Mouse (Mus musculus) hindlimb bud, embryonic 11.5 days (tissue): ENCODE measurements around the gene Aes.

Source experiments
- DNase-seq: peaks from one replicate; pipeline ENCODE4 v3.0.0-alpha.2; 2012; ENCODE audit warnings: low read depth, low spot score; ENCODE audit errors: extremely low spot score

Gene Aes

DNA sequence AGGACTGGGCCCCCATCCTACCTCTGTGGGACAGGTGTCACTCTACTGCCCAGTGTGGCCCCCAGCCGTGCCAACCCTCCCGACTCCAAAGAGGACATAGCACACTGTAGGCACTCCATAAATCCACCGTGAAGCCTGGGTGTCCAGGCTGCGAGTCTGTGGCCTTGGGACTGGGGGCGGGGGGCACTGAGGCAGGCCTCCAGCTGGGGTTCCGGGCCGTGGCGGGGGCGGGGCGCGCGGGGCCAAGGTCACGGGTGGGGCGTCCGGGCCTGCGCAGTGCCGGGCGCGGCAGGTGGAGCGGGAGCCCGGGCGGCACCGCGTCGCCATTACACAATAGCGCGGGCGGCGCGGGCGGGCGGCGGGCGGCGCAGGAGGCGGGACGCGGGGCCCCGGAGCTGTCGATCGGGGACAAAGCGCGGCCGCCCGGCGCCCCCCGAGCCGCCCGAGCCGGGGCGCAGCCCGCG lies at the start of gene Aes:
Gene Aes (plus strand): TSS at position 326 of the 464 bp plus-strand sequence.
- DNase-seq, result no peak

DNA sequence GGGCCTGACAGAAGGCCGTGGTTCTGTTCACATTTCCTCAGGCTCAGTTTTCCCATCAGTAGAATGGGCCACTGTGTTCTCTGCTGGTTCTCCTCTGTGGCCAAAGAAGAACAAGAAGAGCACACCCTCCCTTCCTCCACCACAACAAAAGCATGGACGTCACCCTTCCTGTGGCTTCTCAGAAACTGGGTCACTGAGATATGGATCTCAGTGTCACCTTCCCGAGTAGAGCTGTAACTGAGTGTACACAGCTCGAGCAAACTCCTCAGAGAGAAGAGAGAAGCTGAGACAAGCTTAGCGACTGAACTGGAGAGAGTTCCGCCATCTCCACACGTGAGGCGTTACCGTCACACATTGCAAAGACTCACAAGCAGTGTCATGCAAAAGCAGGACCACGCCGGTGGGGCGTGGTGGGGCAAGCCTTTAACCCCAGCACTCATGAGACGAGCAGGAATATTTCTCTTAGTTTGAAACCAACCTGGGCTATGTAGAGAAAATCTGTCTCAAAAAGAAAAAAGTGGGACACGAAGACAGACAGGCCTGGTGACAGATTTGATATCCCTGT lies 49.0 kb upstream of the Aes start:
- DNase-seq, result no peak

GRCm38 (mm10) chr10:81513798-81514197 lies 45.5 kb upstream of the Aes start:
- DNase-seq, result no peak

DNA sequence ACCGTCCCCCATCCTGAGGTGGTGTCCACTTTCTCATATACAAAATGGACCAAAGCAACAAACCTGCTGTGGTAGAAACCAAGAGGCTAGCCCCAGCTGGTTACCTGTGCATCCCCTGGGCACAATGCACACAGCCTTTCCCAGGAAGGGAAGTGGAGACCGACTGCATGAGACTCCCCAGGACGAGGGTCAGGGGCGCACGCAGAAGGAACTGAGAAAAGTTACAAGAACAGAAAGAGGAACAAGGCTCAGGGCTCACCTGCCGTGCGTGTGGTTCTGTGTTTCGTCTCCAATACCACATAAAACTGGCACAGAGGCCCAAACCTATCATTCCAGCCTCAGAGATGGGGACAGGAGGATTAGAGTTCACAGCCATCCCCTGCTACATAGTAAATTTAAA lies 42.1 kb upstream of the Aes start:
- DNase-seq, result no peak

DNA sequence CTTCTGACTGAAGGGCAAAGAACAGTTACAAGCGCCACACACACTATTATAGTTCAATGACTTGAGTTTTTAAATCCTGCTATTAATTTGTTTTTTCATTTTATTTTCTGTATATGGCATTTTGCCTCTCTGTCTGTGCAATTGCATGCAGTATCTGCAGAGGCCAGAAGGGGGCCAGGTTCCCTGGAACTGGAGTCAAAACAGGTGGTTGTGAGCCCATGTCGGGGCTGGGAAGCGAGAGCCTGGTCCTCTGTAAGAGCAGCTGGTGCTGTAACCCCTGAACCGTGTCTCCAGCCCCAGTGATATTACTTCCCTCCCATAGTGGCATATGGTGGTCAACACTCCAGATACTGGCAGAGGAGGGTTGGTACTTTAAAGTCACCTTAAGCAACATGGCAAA lies 40.7 kb upstream of the Aes start:
- DNase-seq, result no peak

DNA sequence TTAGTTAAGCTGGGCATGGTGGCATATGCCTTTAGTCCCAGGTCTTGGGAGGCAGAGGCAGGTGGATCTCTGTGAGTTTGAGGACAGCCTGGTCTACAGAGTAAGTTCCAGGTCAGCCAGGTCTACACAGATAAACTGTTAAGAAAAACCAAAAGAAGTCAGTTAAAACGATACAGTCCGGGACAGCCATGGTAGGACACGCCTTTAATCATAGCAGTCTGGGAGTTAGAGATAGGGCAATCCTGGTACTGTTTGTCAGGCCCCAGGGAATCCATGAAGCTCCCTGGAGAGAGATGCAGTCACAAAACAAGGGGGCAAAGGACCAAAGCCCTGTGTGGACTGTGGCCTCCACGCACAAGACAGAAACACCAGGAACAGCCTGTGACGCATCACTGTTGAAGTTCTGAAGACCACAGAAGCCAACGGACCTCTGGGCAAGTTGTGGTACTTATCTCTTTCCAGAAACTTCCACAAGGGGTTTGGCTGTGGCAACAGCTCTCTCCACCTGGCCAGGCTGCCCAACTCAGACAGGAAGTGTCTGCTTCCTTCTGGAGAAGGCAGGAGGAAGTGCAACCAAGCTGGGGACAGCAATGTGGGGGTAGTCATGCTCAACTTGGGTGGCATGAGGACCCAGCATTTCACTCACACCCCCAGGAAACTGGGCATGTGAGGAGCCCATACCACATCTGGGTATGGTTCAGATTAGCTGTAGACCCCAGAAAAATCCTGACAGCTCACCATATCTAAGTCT lies 39.9 kb upstream of the Aes start:
- no peak for DNase-seq

DNA sequence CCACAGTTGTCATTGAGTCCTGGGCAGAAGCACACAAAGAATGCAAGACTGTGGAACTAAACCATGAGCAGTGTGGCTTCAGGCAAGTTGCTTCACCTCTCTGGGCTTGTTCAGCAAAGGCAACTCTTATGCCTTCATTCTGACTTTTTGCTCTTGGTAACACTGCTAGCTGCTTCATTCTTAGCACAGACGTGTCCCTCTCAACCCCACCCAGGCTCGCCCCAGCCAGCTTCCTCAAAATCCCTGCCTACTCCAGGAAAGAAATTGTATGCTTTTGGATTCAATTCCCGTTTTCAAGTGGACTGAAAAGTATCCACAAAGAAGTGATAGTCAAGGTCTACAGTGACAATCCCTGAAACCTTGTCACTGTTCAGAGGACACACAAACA lies 39.3 kb upstream of the Aes start:
- DNase-seq, result no peak

DNA sequence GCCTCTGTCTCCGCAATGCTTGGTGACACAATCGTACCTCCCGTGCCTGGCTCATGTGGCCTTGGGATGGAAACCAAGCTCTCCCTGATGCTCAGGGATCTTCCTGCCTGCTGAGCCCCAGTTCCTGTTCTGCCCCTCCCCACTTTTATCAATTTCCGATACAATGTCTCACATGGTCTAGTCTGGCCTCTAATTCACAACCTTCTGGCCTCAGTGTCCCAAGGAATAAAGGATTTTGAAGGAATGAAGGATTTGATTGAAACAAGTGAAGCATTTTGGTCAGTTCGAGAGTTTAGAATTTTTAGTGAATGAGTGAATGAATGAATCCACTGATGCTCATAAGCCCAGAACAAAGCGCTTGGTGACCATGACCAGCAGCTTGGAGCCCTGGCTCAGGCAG lies 36.1 kb upstream of the Aes start:
- DNase-seq, result no peak

GRCm38 (mm10) chr10:81523570-81523969 lies 35.7 kb upstream of the Aes start:
- DNase-seq, result no peak

DNA sequence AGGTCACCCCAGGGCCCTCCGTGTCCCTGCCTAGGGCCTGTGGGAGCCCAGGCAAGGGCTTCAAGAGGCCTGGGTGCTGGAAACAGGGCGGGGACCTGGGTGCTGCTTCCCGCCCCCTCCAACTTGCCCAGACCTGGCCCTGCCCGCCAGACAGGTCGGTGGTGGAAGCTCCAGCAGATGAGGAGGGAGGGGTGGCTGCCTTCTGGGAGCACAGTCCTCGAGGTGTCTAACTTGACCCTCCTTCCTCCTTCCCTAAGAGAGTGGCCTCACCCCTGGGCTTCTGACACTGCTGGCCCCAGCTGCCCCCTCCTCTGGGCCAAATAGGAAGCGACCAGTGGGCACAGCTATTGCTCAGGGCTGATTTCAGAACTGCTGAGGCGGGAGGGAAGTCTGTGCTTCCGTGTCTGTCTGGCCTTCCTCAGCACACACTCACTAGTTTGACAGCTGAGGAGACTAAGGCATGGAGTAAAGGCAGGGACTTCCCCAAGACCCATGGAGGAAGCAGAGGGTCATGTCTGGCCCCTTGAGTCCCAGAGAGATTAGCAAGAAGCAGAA lies 35.2 kb upstream of the Aes start, which contains the start of gene Gna15:
Gene Gna15 (minus strand): TSS at position 175 of the 555 bp plus-strand sequence.
- no peak for DNase-seq

GRCm38 (mm10) chr10:81525017-81525694 lies 34.1 kb upstream of the Aes start:
- no peak for DNase-seq

- peak; percentile 42 for DNase-seq
Measured at GRCm38 (mm10) chr10:81526779-81527178, 32.5 kb upstream of the Aes start.

DNA sequence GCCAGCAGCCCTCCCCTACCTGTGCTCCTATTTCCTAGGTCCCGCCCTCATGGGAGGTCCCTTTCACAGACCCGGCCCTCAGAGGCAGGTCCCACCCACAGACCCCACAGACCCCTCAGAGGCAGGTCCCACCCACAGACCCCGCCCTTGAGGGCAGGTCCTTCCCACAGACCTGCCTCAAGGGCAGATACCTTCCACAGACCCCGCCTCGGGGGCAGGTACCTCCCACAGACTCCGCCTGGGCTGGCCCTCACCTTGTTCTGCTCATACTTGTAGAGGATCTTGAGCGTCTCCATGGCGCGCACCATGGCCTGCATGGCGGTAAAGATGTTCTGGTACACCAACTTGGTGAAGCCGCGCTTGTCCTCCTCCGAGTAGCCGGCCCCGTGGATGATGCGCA lies 24.5 kb upstream of the Aes start:
- no peak for DNase-seq

DNA sequence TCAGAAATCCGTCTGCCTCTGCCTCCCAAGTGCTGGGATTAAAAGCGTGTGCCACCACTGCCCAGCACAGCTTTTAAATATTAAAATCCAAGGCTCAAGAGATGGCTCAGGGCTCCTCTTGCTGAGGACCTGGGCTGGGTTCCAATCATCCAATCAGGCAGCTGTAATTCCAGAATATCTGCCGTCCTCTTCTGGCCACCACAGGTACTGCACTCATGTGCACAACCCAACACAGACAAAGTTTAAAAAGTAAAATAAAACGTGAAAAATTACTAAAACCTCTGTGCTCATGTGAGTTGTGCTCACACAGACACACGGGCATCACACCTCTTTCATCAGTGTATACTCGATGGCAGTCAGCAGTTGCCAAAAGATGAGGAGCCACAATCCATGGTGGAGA lies 22.6 kb upstream of the Aes start:
- DNase-seq, result no peak

DNA sequence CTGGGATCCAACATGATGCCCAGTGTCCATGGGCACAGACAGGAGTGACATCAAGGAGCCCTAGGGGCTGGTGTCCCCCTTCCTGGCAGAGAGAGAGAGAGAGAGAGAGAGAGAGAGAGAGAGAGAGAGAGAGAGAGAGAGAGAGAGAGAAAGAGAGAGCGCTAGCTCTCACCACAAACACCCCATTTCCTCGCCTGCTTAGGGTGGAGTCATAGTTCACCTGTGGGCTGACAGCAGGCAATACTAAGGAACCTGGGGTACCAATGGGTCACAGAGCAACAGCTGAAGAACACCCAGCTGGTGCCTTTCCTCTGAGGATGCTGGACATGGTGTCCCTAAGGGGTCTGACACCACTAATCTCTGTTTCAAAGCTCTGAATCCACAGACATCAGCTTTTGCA lies 21.9 kb upstream of the Aes start:
- DNase-seq, result no peak

- DNase-seq, result no peak
Measured at GRCm38 (mm10) chr10:81538321-81539048, 20.8 kb upstream of the Aes start.

- no peak for DNase-seq
Measured at GRCm38 (mm10) chr10:81541363-81541762, 17.9 kb upstream of the Aes start.

- no peak for DNase-seq
Measured at GRCm38 (mm10) chr10:81541803-81542202, 17.5 kb upstream of the Aes start.

DNA sequence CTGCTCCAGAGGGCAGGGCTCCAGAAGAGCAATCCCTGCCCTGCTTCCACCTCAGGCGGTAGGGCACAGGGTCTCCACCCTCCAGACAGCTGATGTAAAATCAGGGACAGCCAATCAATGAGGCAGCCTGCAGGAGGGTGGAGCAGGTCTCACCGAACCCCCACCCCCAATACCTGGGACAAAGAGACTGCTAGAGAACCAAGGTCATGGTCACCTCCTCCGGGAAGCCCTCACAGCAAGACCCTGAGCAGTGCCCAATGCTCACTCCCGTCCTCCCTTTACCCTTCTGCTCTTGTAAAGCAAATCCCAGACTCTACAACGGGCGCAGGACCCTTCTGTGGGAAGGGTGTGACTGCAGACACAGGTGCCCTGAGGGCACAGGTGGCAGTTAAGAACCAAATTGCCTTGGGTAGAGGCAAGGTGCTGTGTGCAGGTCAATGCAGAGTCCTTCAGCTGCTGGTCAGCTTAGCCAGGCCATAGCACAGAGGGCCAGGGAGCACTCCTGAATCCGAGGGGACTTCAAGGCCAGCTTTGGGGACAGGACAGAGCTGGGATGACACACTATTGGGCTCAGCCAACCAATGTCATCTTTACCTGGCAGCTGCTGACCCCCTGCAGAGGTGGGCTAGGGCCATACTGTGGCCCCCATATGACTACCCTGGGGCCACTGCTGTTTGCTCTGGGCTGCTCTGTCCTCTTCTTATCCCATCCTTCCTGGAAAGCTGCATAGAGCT lies 16.4 kb upstream of the Aes start:
- no peak for DNase-seq

DNA sequence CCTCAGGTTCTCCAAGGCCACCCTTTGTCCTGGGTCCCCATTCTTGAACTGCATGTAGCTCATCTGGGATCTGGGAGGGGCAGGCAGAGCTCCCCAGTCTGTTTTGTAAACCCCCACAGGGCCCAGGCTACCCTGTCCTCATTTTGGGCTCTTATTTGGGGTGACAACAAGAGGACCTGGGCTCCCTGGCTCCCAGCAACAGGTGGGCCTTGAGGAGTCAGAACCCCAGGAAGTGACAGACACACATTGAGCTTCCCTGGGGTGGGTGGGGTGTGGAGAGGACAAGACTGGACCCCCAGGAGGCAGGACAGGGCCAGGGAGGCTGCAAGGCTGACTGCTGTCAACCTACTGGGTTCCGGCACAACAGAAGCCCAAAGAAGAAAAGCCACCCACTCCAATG lies 15.7 kb upstream of the Aes start:
- DNase-seq, result no peak
